Mouse (Mus musculus): Measurements from ENCODE around the gene Rabgap1l. TPM values are rescaled to one million over a fixed set of nuclear protein-coding genes. Genes with fewer than 3 reads are reported as not detected.

Gene Rabgap1l
- total and polyA plus RNA-seq, 2 experiments: 6.4 to 78.7 TPM

- no peak for TF ChIP-seq CTCF (IDR thresholded peaks at IDR 0.05; ENCODE audit: low read depth, low read length)
- TF ChIP-seq POLR2A (IDR thresholded peaks at IDR 0.05; ENCODE audit: extremely low read depth, insufficient read depth, low read length): no peak
- no peak overlapping the region for H3K4me3 ChIP-seq (ENCODE audit: insufficient read depth, low read depth, low read length)
- H3K36me3 ChIP-seq (ENCODE audit: control insufficient read depth, insufficient read depth, low read length): no peaks in the 10 kb centered on the region
- no peak overlapping the region for H3K9ac ChIP-seq (ENCODE audit: low read depth, low read length)
- DNase-seq (ENCODE audit: extremely low read depth, low read depth, low spot score): no peak
- H3K27me3 ChIP-seq (ENCODE audit: control insufficient read depth, insufficient read depth, low read length): no peaks in the 10 kb centered on the region
- H3K79me2 ChIP-seq (ENCODE audit: control insufficient read depth, insufficient read depth, low read length): no peaks in the 10 kb centered on the region
- H3K4me1 ChIP-seq (ENCODE audit: control insufficient read depth, insufficient read depth, low read length): peaks cover 5% of the 10 kb centered on the region; the same call in 1 of the 2 replicates
- H3K27ac ChIP-seq (replicated peaks; ENCODE audit: insufficient read depth, low read depth, low read length): no peak overlapping the region
- 51% methylated on average over 3 of the region's 3 CpGs for WGBS
Observed at GRCm38 (mm10) chr1:160281337-160282084, 511.5 kb downstream of the Rabgap1l start.

GRCm38 (mm10) chr1:160280603-160281002 lies 512.4 kb downstream of the Rabgap1l start:
- H3K27ac ChIP-seq (replicated peaks; ENCODE audit: insufficient read depth, low read depth, low read length): no peak overlapping the region
- WGBS: 13% methylated on average over 4 of the region's 4 CpGs
- peaks cover 5% of the 10 kb centered on the region; the same call in 1 of the 2 replicates for H3K4me1 ChIP-seq (ENCODE audit: control insufficient read depth, insufficient read depth, low read length)
- H3K9ac ChIP-seq (ENCODE audit: low read depth, low read length): no peak overlapping the region
- DNase-seq (ENCODE audit: extremely low read depth, low read depth, low spot score): peak; percentile 43
- H3K4me3 ChIP-seq (ENCODE audit: insufficient read depth, low read depth, low read length): no peak overlapping the region
- TF ChIP-seq CTCF (IDR thresholded peaks at IDR 0.05; ENCODE audit: low read depth, low read length): no peak
- TF ChIP-seq POLR2A (IDR thresholded peaks at IDR 0.05; ENCODE audit: extremely low read depth, insufficient read depth, low read length): no peak
- H3K36me3 ChIP-seq (ENCODE audit: control insufficient read depth, insufficient read depth, low read length): no peaks in the 10 kb centered on the region
- no peaks in the 10 kb centered on the region for H3K79me2 ChIP-seq (ENCODE audit: control insufficient read depth, insufficient read depth, low read length)
- H3K27me3 ChIP-seq (ENCODE audit: control insufficient read depth, insufficient read depth, low read length): no peaks in the 10 kb centered on the region

GRCm38 (mm10) chr1:160277940-160278682 lies 514.9 kb downstream of the Rabgap1l start:
- DNase-seq (ENCODE audit: extremely low read depth, low read depth, low spot score): no peak
- no peaks in the 10 kb centered on the region for H3K27me3 ChIP-seq (ENCODE audit: control insufficient read depth, insufficient read depth, low read length)
- H3K27ac ChIP-seq (replicated peaks; ENCODE audit: insufficient read depth, low read depth, low read length): no peak overlapping the region
- no peaks in the 10 kb centered on the region for H3K36me3 ChIP-seq (ENCODE audit: control insufficient read depth, insufficient read depth, low read length)
- peaks cover 5% of the 10 kb centered on the region; the same call in 1 of the 2 replicates for H3K4me1 ChIP-seq (ENCODE audit: control insufficient read depth, insufficient read depth, low read length)
- H3K9ac ChIP-seq (ENCODE audit: low read depth, low read length): no peak overlapping the region
- no peak overlapping the region for H3K4me3 ChIP-seq (ENCODE audit: insufficient read depth, low read depth, low read length)
- TF ChIP-seq POLR2A (IDR thresholded peaks at IDR 0.05; ENCODE audit: extremely low read depth, insufficient read depth, low read length): no peak
- no peak for TF ChIP-seq CTCF (IDR thresholded peaks at IDR 0.05; ENCODE audit: low read depth, low read length)
- H3K79me2 ChIP-seq (ENCODE audit: control insufficient read depth, insufficient read depth, low read length): no peaks in the 10 kb centered on the region
- 98% methylated on average over 3 of the region's 3 CpGs for WGBS

- TF ChIP-seq CTCF (IDR thresholded peaks at IDR 0.05; ENCODE audit: low read depth, low read length) (no peak), POLR2A (IDR thresholded peaks at IDR 0.05; ENCODE audit: extremely low read depth, insufficient read depth, low read length) (no peak)
- Histone ChIP-seq H3K4me1 (ENCODE audit: control insufficient read depth, insufficient read depth, low read length) (0 out of 2 replicates have a peak, but pooled peaks cover 3% of the 10 kb centered on the region), H3K9ac (ENCODE audit: low read depth, low read length) (no peak overlapping the region), H3K27me3 (ENCODE audit: control insufficient read depth, insufficient read depth, low read length) (no peaks in the 10 kb centered on the region), H3K27ac (replicated peaks; ENCODE audit: insufficient read depth, low read depth, low read length) (no peak overlapping the region), H3K4me3 (ENCODE audit: insufficient read depth, low read depth, low read length) (no peak overlapping the region), H3K36me3 (ENCODE audit: control insufficient read depth, insufficient read depth, low read length) (no peaks in the 10 kb centered on the region), H3K79me2 (ENCODE audit: control insufficient read depth, insufficient read depth, low read length) (no peaks in the 10 kb centered on the region)
- DNase-seq (ENCODE audit: extremely low read depth, low read depth, low spot score): no peak
- WGBS: 75% methylated on average over 2 of the region's 2 CpGs
Observed at GRCm38 (mm10) chr1:160275248-160275647, 517.8 kb downstream of the Rabgap1l start.

- DNase-seq (ENCODE audit: extremely low read depth, low read depth, low spot score): no peak
- no peak overlapping the region for H3K27ac ChIP-seq (replicated peaks; ENCODE audit: insufficient read depth, low read depth, low read length)
- H3K4me3 ChIP-seq (ENCODE audit: insufficient read depth, low read depth, low read length): no peak overlapping the region
- H3K9ac ChIP-seq (ENCODE audit: low read depth, low read length): no peak overlapping the region
- 82% methylated on average over 7 of the region's 7 CpGs for WGBS
- no peaks in the 10 kb centered on the region for H3K79me2 ChIP-seq (ENCODE audit: control insufficient read depth, insufficient read depth, low read length)
- H3K27me3 ChIP-seq (ENCODE audit: control insufficient read depth, insufficient read depth, low read length): no peaks in the 10 kb centered on the region
- H3K4me1 ChIP-seq (ENCODE audit: control insufficient read depth, insufficient read depth, low read length): no peaks in the 10 kb centered on the region
- TF ChIP-seq POLR2A (IDR thresholded peaks at IDR 0.05; ENCODE audit: extremely low read depth, insufficient read depth, low read length) (no peak), CTCF (IDR thresholded peaks at IDR 0.05; ENCODE audit: low read depth, low read length) (no peak)
- no peaks in the 10 kb centered on the region for H3K36me3 ChIP-seq (ENCODE audit: control insufficient read depth, insufficient read depth, low read length)
Observed at GRCm38 (mm10) chr1:160273133-160273743, 519.8 kb downstream of the Rabgap1l start.
